Mouse (Mus musculus) midbrain, embryonic 14.5 days (tissue): Measurements from ENCODE around the gene Tmod1. TPM values are rescaled to one million over a fixed set of nuclear protein-coding genes. Genes with fewer than 3 reads are reported as not detected.

Experiments
- ATAC-seq: fragments of 200-750 bp; cut with Nextera tagmentation; 2 replicates; pipeline ENCODE4 v1.8.0; 2017; ENCODE audit warnings: moderate number of reproducible peaks, moderate library complexity; ENCODE audit not compliant: low FRiP score, low TSS enrichment
- DNase-seq: peaks from one replicate; pipeline ENCODE4 v3.0.0-alpha.2; 2015
- H3K27ac ChIP-seq: fragments of 300-500 bp; sonication (generic); replicated peaks from 2 replicates; pipeline ENCODE4 v1.5.1; 2014; ENCODE audit warnings: mild to moderate bottlenecking, low read depth, low read length, moderate library complexity
- H3K27me3 ChIP-seq: fragments of 300-500 bp; sonication (generic); 2 replicates; pipeline ENCODE4 v1.6.1; 2014; ENCODE audit warnings: low read length, control low read depth, mixed read lengths; ENCODE audit not compliant: control insufficient read depth, insufficient read depth
- H3K36me3 ChIP-seq: fragments of 300-500 bp; sonication (generic); 2 replicates; pipeline ENCODE4 v1.6.1; 2014; ENCODE audit warnings: low read length, control low read depth; ENCODE audit not compliant: control insufficient read depth, insufficient read depth
- H3K4me1 ChIP-seq: fragments of 300-500 bp; sonication (generic); 2 replicates; pipeline ENCODE4 v1.6.1; 2014; ENCODE audit warnings: mild to moderate bottlenecking, antibody characterized with exemption, low read length, control low read depth; ENCODE audit not compliant: control insufficient read depth, insufficient read depth
- H3K4me2 ChIP-seq: fragments of 300-500 bp; sonication (generic); 2 replicates; pipeline ENCODE4 v1.6.1; 2014; ENCODE audit warnings: mild to moderate bottlenecking, low read length, moderate library complexity
- H3K4me3 ChIP-seq: fragments of 300-500 bp; sonication (generic); replicated peaks from 2 replicates; pipeline ENCODE4 v1.5.1; 2014; ENCODE audit warnings: low read depth, low read length
- H3K9ac ChIP-seq: fragments of 300-500 bp; sonication (generic); replicated peaks from 2 replicates; pipeline ENCODE4 v1.6.1; 2014; ENCODE audit warnings: mild to moderate bottlenecking, low read length, moderate library complexity
- H3K9me3 ChIP-seq: fragments of 300-500 bp; sonication (generic); 2 replicates; pipeline ENCODE4 v1.6.1; 2016; ENCODE audit warnings: low read length, control low read depth, mixed read lengths; ENCODE audit not compliant: control insufficient read depth
- WGBS: fragments of 180-500 bp; shearing (Covaris S2); extraction: QIAGEN DNeasy Blood & Tissue Kit; methylation state at CpG from one replicate; pipeline ENCODE4 v1.1.7; 2014; 5-methylcytosine and 5-hydroxymethylcytosine counted together
- polyA plus RNA-seq: library from polyadenylated mRNA; unstranded; fragments of >200 nt; fragmentation: Nextera tagmentation; extraction: Ambion mirVana; gene quantifications from 2 replicates; pipeline ENCODE4 v1.2.1, GENCODE M21; 2014

Tmod1 gene
- 0.53 and 0.76 TPM in 2 replicates for polyA plus RNA-seq

- peaks cover 15% of the 10 kb centered on the region for H3K4me1 ChIP-seq
- WGBS = under 1% methylated on average over 70 of the region's 72 CpGs
- peak; percentile 64 for DNase-seq
- no peaks in the 10 kb centered on the region for H3K9me3 ChIP-seq
- peak within 1 kb of the TSS; percentile 55 for H3K9ac ChIP-seq
- ATAC-seq = peak; percentile 48; the same call in 1 of the 2 replicates
- no peaks in the 10 kb centered on the region for H3K36me3 ChIP-seq
- peaks cover 33% of the 10 kb centered on the region for H3K27me3 ChIP-seq
- H3K27ac ChIP-seq = no peak within 1 kb of the TSS
- peak within 1 kb of the TSS; percentile 98 for H3K4me2 ChIP-seq
- peak within 1 kb of the TSS; percentile 50 for H3K4me3 ChIP-seq
These were observed at the start of gene Tmod1 for GRCm38 (mm10) chr4:46038892-46039751. TSS of gene Tmod1 (plus strand) at chr4:46038935.

- Histone ChIP-seq H3K4me2 (no peak overlapping the region), H3K9me3 (no peaks in the 10 kb centered on the region), H3K27ac (no peak overlapping the region), H3K36me3 (peaks cover 8% of the 10 kb centered on the region; the same call in 1 of the 2 replicates), H3K4me3 (no peak overlapping the region), H3K27me3 (no peaks in the 10 kb centered on the region), H3K9ac (no peak overlapping the region), H3K4me1 (no peaks in the 10 kb centered on the region)
- DNase-seq = no peak
- WGBS = 84% methylated on average over 6 of the region's 6 CpGs
- no peak for ATAC-seq
These were observed 48.2 kb upstream of the Tmod1 start for GRCm38 (mm10) chr4:45990427-45991135.

GRCm38 (mm10) chr4:45998536-45998935 lies 40.2 kb upstream of the Tmod1 start:
- Histone ChIP-seq H3K4me3 (no peak overlapping the region), H3K36me3 (0 out of 2 replicates have a peak, but pooled peaks cover 3% of the 10 kb centered on the region), H3K27ac (no peak overlapping the region), H3K4me1 (no peaks in the 10 kb centered on the region), H3K4me2 (no peak overlapping the region), H3K27me3 (no peaks in the 10 kb centered on the region), H3K9ac (no peak overlapping the region), H3K9me3 (no peaks in the 10 kb centered on the region)
- WGBS = 84% methylated on average over 4 of the region's 4 CpGs
- ATAC-seq = no peak
- no peak for DNase-seq

- WGBS = 94% methylated on average over 5 of the region's 5 CpGs
- Histone ChIP-seq H3K9me3 (no peaks in the 10 kb centered on the region), H3K27me3 (no peaks in the 10 kb centered on the region), H3K4me1 (no peaks in the 10 kb centered on the region), H3K9ac (no peak overlapping the region), H3K27ac (no peak overlapping the region), H3K4me3 (no peak overlapping the region), H3K4me2 (no peak overlapping the region), H3K36me3 (peaks cover 33% of the 10 kb centered on the region)
- DNase-seq (no peak), ATAC-seq (no peak)
These were observed 30.5 kb upstream of the Tmod1 start for GRCm38 (mm10) chr4:46008142-46008793.

GRCm38 (mm10) chr4:46011698-46012097 lies 27.0 kb upstream of the Tmod1 start:
- H3K4me1 ChIP-seq = no peaks in the 10 kb centered on the region
- peaks cover 18% of the 10 kb centered on the region; the same call in 1 of the 2 replicates for H3K36me3 ChIP-seq
- H3K9ac ChIP-seq = no peak overlapping the region
- H3K9me3 ChIP-seq = no peaks in the 10 kb centered on the region
- H3K27ac ChIP-seq = no peak overlapping the region
- H3K4me3 ChIP-seq = no peak overlapping the region
- 95% methylated on average over 2 of the region's 2 CpGs for WGBS
- ATAC-seq = no peak
- no peak overlapping the region for H3K4me2 ChIP-seq
- H3K27me3 ChIP-seq = no peaks in the 10 kb centered on the region
- DNase-seq = no peak

- Histone ChIP-seq H3K27ac (no peak overlapping the region), H3K9me3 (no peaks in the 10 kb centered on the region)
- 82% methylated on average over 1 of the region's 1 CpGs for WGBS
These were observed 23.1 kb upstream of the Tmod1 start for GRCm38 (mm10) chr4:46015605-46016004.

GRCm38 (mm10) chr4:46023021-46023481 lies 15.7 kb upstream of the Tmod1 start:
- H3K36me3 ChIP-seq = peaks cover 8% of the 10 kb centered on the region; the same call in 1 of the 2 replicates
- 91% methylated on average over 3 of the region's 3 CpGs for WGBS
- no peak for DNase-seq
- H3K4me2 ChIP-seq = no peak overlapping the region
- no peak overlapping the region for H3K27ac ChIP-seq
- no peaks in the 10 kb centered on the region for H3K4me1 ChIP-seq
- no peaks in the 10 kb centered on the region for H3K9me3 ChIP-seq
- H3K4me3 ChIP-seq = no peak overlapping the region
- ATAC-seq = no peak
- no peaks in the 10 kb centered on the region for H3K27me3 ChIP-seq
- H3K9ac ChIP-seq = no peak overlapping the region

More at GRCm38 (mm10) chr4:46015605-46016004, 23.1 kb upstream of the Tmod1 start:
- Histone ChIP-seq H3K4me2 (no peak overlapping the region), H3K27me3 (no peaks in the 10 kb centered on the region), H3K9ac (no peak overlapping the region), H3K4me1 (no peaks in the 10 kb centered on the region), H3K36me3 (peaks cover 13% of the 10 kb centered on the region), H3K4me3 (no peak overlapping the region)
- no peak for DNase-seq
- no peak for ATAC-seq

GRCm38 (mm10) chr4:46025893-46026292 lies 12.8 kb upstream of the Tmod1 start:
- Histone ChIP-seq H3K9me3 (no peaks in the 10 kb centered on the region), H3K27ac (no peak overlapping the region), H3K4me1 (no peaks in the 10 kb centered on the region), H3K27me3 (no peaks in the 10 kb centered on the region), H3K4me3 (no peak overlapping the region), H3K4me2 (no peak overlapping the region), H3K9ac (no peak overlapping the region), H3K36me3 (0 out of 2 replicates have a peak, but pooled peaks cover 2% of the 10 kb centered on the region)
- ATAC-seq (no peak), DNase-seq (peak; percentile 64)
- WGBS = 48% methylated on average over 7 of the region's 7 CpGs
